8 mouse cellular contexts compared by ENCODE assay signal in genomic region chr10:52027161-52028035, GRCm38 (mm10). TPM values are rescaled to one million over a fixed set of nuclear protein-coding genes. Genes with fewer than 3 reads are reported as not detected.
DNase-seq lines count a peak whose midpoint lies in the region; ATAC-seq and TF ChIP-seq lines count a peak whose summit lies in the region.

No protein-coding gene starts in this region.

- no peaks in the 10 kb centered on the region for H3K36me3 ChIP-seq in heart, adult 2 months (ENCODE audit: control insufficient read depth, insufficient read depth, low read length)
- no peaks in the 10 kb centered on the region for H3K36me3 ChIP-seq in ES-E14 (ENCODE audit: control insufficient read depth, insufficient read depth, low read length, poor library complexity, severe bottlenecking)
- H3K36me3 ChIP-seq in forebrain, embryonic 15.5 days = no peaks in the 10 kb centered on the region
- H3K36me3 ChIP-seq in liver, embryonic 13.5 days = no peaks in the 10 kb centered on the region

- TF ChIP-seq EP300 in heart, adult 2 months (IDR thresholded peaks at IDR 0.05; ENCODE audit: insufficient read depth, low read depth, low read length) = no peak

- ATAC-seq in forebrain, embryonic 15.5 days (replicated peaks) = peak; percentile 66
- ATAC-seq in liver, embryonic 13.5 days (ENCODE audit: low read depth) = no peak

- no peaks in the 10 kb centered on the region for H3K4me1 ChIP-seq in heart, adult 2 months (ENCODE audit: control insufficient read depth, insufficient read depth, low read length)
- peaks cover 0 to 2% of the 10 kb centered on the region in 2 experiments; a peak in 1 of 4 replicates for H3K4me1 ChIP-seq in ES-E14 (ENCODE audit: control insufficient read depth in 2 of 2, insufficient read depth in 2 of 2, low read length in 2 of 2, poor library complexity in 1 of 2)
- H3K4me1 ChIP-seq in forebrain, embryonic 15.5 days = peaks cover 19% of the 10 kb centered on the region
- 0 out of 2 replicates have a peak, but pooled peaks cover 2% of the 10 kb centered on the region for H3K4me1 ChIP-seq in liver, embryonic 13.5 days (replicated peaks)

- peak overlapping the region; percentile 96 for H3K4me2 ChIP-seq in forebrain, embryonic 15.5 days (replicated peaks)
- H3K4me2 ChIP-seq in liver, embryonic 13.5 days = peak overlapping the region; percentile 38

- no peaks in the 10 kb centered on the region for H3K79me2 ChIP-seq in heart, adult 2 months (replicated peaks; ENCODE audit: control insufficient read depth, insufficient read depth, low read length)

- no peak for TF ChIP-seq CTCF in heart, adult 2 months (IDR thresholded peaks at IDR 0.05)

- no peak overlapping the region for H3K27ac ChIP-seq in heart, adult 2 months
- H3K27ac ChIP-seq in ES-E14 (ENCODE audit: insufficient read depth, low read depth, low read length, poor library complexity, severe bottlenecking) = no peak overlapping the region
- no peak overlapping the region for H3K27ac ChIP-seq in forebrain, embryonic 15.5 days (replicated peaks)
- no peak overlapping the region for H3K27ac ChIP-seq in liver, embryonic 13.5 days

- H3K27me3 ChIP-seq in heart, adult 2 months (ENCODE audit: control insufficient read depth, insufficient read depth, low read length) = peaks cover 17% of the 10 kb centered on the region
- peaks cover 84% of the 10 kb centered on the region for H3K27me3 ChIP-seq in forebrain, embryonic 15.5 days
- peaks cover 83% of the 10 kb centered on the region for H3K27me3 ChIP-seq in liver, embryonic 13.5 days

- peak overlapping the region; percentile 24; the same call in 1 of the 2 replicates for H3K9ac ChIP-seq in heart, adult 2 months (ENCODE audit: low read depth, low read length)
- peak overlapping the region; percentile 2; the same call in 1 of the 2 replicates for H3K9ac ChIP-seq in ES-E14 (ENCODE audit: insufficient read depth, low read depth, low read length, poor library complexity, severe bottlenecking)
- H3K9ac ChIP-seq in forebrain, embryonic 15.5 days (replicated peaks) = peak overlapping the region; percentile 45
- no peak overlapping the region for H3K9ac ChIP-seq in liver, embryonic 13.5 days

- no peak overlapping the region for H3K4me3 ChIP-seq in heart, adult 2 months
- H3K4me3 ChIP-seq in ES-E14 (ENCODE audit: insufficient read depth in 1 of 2, low read depth in 1 of 2, low read length in 2 of 2, poor library complexity in 1 of 2, severe bottlenecking in 1 of 2) = peak overlapping the region; percentile 52 to 57
- H3K4me3 ChIP-seq in forebrain, embryonic 15.5 days = peak overlapping the region; percentile 49
- peak overlapping the region; percentile 28 for H3K4me3 ChIP-seq in liver, embryonic 13.5 days (replicated peaks)

- no peak for TF ChIP-seq POLR2A in heart, adult 2 months (IDR thresholded peaks at IDR 0.05; ENCODE audit: insufficient read depth, low read depth, low read length)

- H3K9me3 ChIP-seq in ES-E14 (ENCODE audit: control insufficient read depth, insufficient read depth, low read depth, low read length) = no peaks in the 10 kb centered on the region
- H3K9me3 ChIP-seq in forebrain, embryonic 15.5 days = no peaks in the 10 kb centered on the region
- no peaks in the 10 kb centered on the region for H3K9me3 ChIP-seq in liver, embryonic 13.5 days (replicated peaks)

- intact Hi-C loops in heart, adult 2 months (cut with DNase I) = no loop called here

- in situ Hi-C loops in ES-E14 (cut with MboI; ENCODE audit: low sequenced_read_pairs in 2 of 2, unreplicated experiment in 2 of 2) = no loop called here

- peak in 1 of 2 experiments; percentile 5 for DNase-seq in heart, adult 2 months
- DNase-seq in heart, adult 8-10 months (ENCODE audit: low spot score) = no peak
- DNase-seq in ES-E14 (ENCODE audit: low read depth, low spot score) = no peak
- DNase-seq in liver, embryonic 13.5 days = no peak
- no peak for DNase-seq in cerebellum, adult 11 months
- no peak for DNase-seq in ovary, postnatal 14 days (ENCODE audit: low spot score)
- DNase-seq in spleen, postnatal 36 days (ENCODE audit: low spot score in 2 of 2) = no peak

- WGBS in heart, adult 2 months = 2% methylated on average over 68 of the region's 68 CpGs
- WGBS in forebrain, embryonic 15.5 days = 1% methylated on average over 67 of the region's 68 CpGs
- 3% methylated on average over 67 of the region's 68 CpGs for WGBS in liver, embryonic 13.5 days (ENCODE audit: insufficient replicate concordance)

TF ChIP-seq in ES-E14, 5 proteins besides CTCF, POLR2A, EP300 and RAD21:
- TF ChIP-seq ZC3H11A (IDR thresholded peaks at IDR 0.05; ENCODE audit: borderline replicate concordance, low read depth, low read length) (no peak), MAFK (IDR thresholded peaks at IDR 0.05; ENCODE audit: insufficient read depth, low read depth, low read length) (no peak), ZNF384 (IDR thresholded peaks at IDR 0.05; ENCODE audit: low read depth, low read length) (no peak)

RNA-seq across cellular contexts. Expression of gene Vgll2, which starts 5.1 kb away (rescaled TPM):
- total RNA-seq in heart, adult 2 months (2021) = under 1 TPM; 0.39 to 0.41 TPM
- 0.10 and 0.18 TPM in 2 replicates for polyA plus RNA-seq in heart, adult 2 months (2012; rRNA removed)
- total RNA-seq in heart, adult 8-10 months (2022) = 1 to 10 TPM in 2 of 4 experiments, under 1 TPM in 2; 0.83 to 2.1 (median 1.1) TPM
- not detected in 2 replicates for total RNA-seq in ES-E14 (2012; rRNA removed)
- 0.51 and 3.5 TPM in 2 replicates for polyA plus RNA-seq in forebrain, embryonic 15.5 days (2015; fragmentation: Nextera tagmentation; extraction: Ambion mirVana)
- polyA plus RNA-seq in liver, embryonic 13.5 days (2015; fragmentation: Nextera tagmentation; extraction: Ambion mirVana) = 0.41 and 0.74 TPM in 2 replicates
